Mouse (Mus musculus): ENCODE measurements around the gene Rhobtb1.

The Rhobtb1 gene

DNA sequence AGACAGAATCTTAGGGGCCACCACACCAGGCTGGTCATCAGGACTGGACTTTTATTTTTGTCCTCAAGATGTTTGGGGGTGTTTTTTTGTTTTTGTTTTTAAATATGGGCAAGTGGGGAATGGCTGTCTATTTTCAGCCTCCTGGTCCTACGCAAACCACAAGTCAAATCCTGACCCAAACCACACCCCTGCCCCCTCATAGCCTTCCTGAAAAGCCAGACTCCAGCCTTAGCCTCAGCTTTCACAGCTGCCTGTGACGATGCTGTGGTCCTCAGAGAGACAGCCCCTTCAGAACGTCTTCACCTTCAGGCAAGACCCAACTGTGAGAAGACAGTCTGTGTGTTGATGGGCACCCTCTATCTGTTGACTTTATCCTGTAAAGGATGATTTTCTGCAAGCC, 95.5 kb downstream of the Rhobtb1 start:
- DNase-seq (ENCODE audit: low spot score in 2 of 2) = no peak

DNA sequence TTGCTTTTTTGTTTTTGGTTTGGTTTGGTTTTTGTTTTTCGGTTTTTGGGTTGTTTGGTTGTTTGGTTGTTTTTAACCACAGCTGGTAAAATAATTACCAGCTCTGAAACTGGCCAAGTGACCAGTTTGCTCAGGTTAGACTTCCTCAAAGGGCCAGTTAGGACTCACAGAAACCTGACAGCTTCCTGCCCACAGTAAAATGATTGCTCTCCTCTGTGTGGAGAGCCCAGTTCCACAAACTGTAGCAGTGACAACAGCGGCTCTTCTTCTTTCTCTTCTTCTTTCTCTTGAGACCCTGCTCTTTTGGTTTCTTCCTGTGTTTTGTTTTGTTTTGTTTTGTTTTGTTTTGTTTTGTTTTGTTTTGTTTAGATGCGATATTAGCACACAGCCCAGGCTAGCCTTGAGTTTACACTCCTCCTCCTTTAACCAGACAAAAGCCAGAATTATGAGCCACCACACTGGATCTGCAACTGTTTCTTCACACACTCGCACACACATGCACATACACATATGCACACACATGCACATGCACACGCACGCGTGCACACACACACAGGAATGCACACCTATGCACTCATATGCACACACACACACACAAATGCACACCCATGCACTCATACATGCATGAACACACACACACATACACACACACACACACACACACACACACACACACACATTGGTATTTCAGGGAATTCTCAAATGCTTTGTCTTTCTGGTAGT, 96.2 kb downstream of the Rhobtb1 start:
- DNase-seq (ENCODE audit: low spot score in 2 of 2) = no peak

DNA sequence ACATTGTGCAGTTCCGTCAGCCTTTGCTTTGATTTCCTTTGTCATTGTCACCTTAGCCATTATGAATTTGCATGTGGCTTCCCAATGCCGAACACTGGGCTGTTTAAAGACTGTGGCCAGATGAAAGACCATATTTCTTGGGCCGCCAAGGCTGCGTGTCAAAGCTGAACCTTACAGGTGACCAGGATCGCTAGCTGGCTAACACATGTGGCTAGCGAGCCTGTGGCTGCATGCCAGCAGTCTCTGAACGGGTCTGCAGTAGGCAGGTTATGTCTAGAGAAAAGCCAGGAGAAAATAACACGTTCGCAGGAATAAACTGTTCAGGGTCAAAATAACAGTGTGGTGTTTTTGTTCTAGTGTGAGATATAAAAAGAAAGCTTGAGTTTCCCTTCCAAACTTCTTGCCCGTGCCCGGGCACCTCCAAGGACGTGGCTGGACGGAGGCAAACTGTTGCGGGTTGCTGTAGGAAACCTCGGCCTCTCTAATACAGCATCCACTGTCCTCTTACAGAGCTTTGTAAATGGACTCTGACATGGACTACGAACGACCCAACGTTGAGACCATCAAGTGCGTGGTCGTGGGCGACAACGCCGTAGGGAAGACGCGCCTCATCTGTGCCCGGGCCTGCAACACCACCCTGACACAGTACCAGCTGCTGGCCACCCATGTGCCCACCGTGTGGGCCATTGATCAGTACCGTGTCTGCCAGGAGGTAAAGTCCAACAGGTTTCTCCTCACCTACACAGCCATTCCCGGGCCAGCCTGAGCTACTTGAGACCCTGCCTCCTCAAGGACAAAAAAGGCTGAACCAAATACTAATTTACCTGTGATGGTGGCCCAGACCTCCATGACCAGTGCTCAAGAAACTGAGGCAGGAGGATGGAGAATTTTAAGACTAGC, 97.3 kb downstream of the Rhobtb1 start:
- DNase-seq (ENCODE audit: low spot score in 2 of 2) = no peak

DNA sequence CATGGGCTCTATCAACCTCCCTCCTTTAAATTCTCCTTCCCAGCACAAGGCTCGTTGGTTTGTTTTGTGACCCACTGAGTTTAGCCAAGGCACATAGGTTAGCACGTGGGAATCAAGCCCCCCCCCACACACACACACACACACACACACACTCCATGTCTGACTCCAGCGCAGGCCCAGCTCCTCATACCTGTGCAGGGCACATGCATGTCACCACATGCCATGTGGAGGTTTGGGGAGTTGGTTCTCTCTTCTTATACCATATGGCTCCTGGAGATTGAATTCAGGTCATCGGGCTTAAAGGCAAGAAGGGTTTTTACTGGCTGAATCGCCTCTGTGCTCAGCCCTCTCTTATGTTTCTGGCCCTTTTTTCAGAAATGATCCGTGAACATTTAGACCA, 100.0 kb downstream of the Rhobtb1 start:
- no peak for DNase-seq (ENCODE audit: low spot score in 2 of 2)

DNA sequence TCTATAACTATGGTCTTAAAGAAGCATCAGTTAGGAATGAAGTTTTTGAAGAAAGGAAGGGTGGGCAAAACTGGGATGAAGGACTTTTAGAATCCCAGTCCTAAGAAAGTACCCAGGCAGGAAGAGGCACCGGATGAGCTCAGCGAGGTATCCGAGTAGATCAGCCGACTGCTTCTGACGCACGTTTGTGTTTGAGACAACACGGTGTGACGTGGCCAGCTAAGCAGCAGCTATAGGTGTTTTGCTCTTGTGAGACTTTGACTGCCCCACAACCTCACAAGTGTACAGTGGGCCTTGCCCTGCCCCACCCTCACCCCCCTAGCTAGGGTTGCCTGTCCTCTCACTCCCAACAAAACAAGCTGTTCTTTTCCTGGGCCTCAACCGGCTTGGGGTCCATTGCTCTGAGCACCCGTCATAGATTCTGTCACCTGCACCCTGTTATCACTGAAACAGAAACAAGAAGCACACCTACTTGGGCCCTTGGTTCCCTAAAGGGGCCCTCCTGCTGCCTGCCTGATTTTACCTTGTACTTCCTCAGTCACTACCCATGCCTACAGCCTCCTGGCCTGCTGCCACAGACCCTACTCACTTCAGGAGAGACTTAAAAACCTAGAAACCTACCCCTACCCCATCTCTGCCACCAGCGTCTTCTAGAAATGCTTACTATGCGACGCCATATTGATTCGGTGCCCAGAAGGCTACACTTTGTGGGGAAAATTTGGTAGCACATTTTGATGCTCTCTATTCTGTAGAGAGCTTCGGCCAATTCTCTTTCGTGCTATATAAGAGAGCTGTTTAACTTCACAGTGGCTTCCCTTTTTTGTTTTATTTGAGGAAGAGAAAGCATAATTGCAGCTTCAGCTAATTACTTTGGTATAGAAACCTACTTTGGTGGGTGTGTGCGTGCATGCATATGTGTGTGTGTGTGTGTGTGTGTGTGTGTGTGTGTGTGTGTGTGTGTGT, 101.2 kb downstream of the Rhobtb1 start:
- DNase-seq (ENCODE audit: low spot score in 2 of 2) = no peak

DNA sequence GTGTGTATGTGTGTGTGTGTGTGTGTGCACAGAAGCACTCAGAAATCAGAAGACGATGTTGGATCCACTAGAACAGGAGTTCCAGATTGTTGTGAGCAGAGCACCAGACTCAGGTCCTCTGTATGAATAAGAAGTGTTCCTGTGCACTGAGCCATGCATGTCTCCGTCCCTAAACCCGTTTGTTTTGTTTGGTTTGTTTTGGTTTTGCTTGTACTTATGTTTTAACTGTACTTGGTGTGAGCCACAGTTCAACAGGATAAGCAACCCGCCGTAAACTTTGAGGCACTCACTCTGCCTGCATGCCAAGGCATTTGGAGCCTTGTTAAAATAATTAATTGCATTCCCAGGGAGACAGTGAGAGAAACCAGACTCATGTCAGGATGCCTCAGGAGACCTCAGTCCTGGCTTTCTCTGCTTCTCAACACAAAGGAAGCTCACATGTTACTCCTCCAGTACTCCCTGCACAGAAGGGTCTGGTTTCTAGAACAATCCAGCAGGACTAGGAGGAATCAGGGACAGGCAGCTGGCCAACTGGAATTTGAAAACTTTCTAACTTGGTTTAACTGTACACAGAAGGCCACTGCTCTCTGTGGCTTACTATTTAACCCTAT, 101.9 kb downstream of the Rhobtb1 start:
- peak; percentile 67 to 76 for DNase-seq (ENCODE audit: low spot score in 2 of 2)

DNA sequence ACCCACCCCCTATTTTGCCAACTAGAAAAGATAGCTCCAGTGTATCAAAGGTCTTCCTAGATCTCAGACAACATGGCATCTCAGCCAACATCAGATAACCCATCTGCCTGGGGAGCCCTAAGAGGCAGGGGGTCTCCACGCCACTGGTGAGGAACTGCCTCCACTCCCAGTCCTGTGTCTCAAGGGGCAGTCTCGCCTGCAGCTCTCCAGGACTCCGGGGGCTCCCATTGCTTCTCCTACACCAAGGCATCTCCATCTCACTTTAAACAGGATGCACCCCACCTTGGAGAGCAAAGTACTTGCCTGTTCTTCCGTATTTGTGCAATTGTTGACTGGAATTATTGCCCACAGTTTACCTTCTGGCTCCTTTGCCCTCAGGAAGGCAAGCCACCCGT, 102.4 kb downstream of the Rhobtb1 start:
- DNase-seq (ENCODE audit: low spot score in 2 of 2) = no peak

DNA sequence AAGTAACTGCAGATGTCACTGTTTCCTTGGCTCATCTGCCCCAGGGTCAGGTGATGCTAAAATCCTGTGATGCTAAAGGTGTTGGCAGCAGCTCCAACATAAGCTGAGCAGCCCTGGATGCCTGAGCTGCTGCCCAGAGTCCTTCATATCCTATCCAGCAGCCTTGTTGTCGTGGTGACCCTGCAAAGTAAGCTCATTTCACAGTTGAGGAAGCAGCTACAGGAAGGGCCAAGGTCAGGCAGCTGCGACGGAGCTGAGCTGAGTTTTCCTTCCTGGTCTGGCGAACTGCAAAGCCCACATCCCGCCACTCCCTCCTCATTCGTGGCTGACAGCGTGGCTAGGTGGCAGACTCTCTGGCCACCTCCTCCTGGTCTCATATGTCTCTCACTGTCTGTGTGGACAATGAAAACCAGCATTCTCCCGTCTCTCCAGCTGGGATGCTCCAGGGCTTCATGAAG, 103.2 kb downstream of the Rhobtb1 start:
- peak; percentile 83 to 92 for DNase-seq (ENCODE audit: low spot score in 2 of 2)

DNA sequence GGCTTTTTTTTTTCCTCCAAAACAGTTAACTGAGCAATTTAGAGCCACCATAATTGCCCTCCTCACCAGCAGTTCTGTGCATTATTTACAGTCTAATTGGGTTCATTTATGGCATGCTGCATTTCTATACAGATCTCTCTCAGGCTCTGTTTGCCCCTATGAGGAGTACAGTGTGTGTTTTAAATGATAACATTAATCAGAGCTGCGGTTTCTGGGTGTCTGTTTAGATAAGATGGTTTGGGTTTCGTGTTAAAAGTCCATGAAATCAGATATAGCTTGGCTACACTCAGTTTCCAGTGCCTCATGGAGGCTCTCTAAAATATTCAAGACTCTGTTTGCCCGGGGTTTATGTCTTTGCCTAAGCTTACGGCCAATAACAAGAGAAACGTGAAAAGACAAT, 104.4 kb downstream of the Rhobtb1 start:
- DNase-seq (ENCODE audit: low spot score in 2 of 2) = no peak

DNA sequence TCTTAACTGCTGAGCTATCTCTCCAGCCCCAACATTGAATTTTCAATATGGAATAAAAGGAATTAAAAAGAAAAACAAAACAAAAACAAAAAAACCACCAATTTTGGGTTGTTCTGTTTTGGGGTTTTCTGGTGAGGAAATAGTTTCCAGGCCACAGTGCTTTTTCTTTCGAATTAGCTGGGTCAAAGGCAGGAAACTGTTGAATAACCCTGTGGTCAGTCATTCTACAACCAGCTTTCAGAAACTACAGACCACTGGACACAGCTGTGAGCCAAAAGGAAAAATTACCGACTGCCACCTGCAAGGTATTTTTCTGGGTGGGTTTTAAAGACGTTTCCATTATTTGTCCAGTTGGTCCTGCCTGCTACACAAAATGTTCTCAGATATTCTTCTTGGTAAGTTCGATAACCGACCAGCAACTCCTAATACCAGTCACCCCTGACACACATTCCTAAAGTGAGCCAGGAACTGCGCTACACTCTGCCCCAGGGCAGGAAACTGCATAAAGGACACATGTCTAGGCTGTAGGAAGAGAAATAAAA, 106.4 kb downstream of the Rhobtb1 start:
- no peak for DNase-seq (ENCODE audit: low spot score in 2 of 2)

DNA sequence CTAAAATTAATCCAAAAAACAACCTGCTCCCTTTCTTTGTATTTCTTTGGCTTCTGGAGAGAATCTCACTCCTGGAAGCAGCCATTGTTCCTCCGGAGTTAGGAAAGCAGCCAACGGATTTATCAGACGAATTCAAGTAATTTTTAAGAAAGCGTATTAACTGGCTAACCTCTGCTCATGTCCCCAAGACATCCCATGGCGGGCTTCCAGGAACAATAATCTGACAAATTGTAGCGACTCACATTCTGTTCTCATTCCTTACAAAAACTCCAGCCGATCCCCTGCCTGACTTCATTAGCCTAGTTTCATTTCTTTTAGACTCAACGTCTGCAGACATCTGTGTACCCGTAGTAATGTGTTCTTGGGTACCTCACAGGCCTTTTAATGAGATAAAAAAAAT, 107.4 kb downstream of the Rhobtb1 start:
- peak; percentile 72 to 74 for DNase-seq (ENCODE audit: low spot score in 2 of 2)

DNA sequence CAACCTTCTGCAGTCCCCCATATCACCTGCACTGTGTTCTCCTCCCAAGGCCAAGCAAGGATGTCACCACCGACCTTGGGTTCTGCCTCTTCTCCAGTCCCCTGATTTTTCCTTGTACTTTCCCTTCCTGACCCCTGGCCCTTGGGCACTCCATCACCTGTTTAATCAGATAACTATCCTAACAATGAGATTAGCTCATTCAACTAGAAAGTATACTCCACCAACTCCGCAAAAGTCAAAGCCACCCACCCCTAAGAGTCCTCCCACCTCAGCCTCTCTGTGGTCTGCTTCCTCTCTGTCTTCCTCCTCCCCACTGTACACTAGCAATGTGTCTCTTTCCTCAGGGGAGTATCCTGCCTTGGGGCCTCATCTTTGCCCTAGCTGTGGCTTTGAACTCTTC, 107.9 kb downstream of the Rhobtb1 start:
- DNase-seq (ENCODE audit: low spot score in 2 of 2) = no peak

DNA sequence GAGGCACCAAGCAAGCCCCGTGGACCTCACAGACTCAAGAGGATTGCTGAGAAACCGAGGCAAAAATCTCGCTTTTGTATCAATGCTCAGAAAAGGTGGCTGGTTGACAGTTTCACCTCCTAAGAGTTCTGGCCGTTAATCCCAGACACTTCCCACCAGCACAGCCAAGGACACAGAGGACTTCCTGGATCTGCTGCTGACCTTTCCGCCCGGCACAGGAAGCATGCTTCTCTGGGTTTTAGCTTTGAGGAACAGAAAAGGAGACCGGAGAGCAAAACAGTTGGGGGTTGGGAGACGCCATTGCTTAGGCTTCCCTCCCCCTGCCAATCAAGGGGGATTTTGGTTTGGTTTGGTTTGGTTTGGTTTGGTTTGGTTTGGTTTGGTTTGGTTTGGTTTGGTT, 108.7 kb downstream of the Rhobtb1 start:
- DNase-seq (ENCODE audit: low spot score in 2 of 2) = peak in 1 of 2 experiments; percentile 62

DNA sequence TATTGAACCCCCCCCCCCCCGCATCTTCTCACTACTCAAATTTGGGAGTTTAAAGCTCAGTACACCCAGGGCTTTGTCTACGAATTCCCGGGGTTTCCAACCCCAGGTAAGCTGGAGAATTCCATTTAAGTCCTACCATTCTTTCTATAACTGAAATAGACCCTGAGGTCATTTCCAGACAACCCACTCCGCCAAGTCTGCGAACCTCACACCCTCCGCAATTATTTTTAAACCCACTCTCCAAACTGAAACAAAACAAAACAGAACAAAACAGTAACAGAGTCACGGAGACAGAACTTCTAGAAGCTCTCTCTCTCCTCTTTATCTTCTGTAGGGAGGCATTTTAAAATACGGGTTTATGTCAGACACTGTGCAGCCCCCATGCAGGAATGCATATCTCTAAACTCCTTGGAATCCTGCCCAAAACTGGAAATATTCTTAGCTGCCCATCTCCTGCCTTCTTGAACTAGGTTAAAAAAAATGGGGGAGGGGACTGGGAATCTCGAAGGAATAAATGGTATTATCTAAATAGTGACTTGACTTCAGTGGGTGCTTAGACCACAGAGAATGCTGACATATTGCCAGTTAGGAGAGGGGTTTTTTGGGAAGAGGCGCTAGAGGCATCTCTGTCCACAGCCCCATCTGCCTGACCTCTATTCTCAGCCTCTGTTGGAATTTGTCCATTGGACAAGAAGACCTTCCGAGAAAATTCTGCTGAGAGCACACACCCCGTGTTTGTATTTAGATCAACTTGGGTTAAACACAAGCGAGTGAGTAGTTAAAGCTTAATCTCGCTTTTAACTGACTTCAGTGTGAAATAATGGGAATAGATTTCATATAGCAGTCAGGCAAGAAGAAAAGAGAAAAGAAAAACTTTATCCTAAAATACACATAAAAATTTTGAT, 111.9 kb downstream of the Rhobtb1 start:
- no peak for DNase-seq (ENCODE audit: low spot score in 2 of 2)

DNA sequence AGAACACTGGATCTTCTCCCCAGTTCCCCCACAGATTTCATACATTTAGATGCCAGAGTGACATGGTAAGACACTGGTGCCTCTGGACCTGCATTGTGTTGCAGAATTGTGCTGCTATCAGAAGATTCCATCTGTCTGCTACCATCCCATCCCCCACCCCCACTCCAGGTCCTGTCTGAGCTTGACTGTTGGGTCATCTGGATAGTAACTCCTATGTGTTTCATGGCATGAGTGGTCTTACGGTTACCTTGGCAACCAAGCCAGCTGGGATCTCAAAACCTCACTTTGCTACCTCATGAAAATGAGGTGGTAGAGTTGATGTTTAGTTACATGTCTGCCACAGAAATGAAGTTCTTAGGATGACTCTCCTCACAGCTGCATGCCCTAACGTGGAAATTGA, 112.7 kb downstream of the Rhobtb1 start:
- no peak for DNase-seq (ENCODE audit: low spot score in 2 of 2)

DNA sequence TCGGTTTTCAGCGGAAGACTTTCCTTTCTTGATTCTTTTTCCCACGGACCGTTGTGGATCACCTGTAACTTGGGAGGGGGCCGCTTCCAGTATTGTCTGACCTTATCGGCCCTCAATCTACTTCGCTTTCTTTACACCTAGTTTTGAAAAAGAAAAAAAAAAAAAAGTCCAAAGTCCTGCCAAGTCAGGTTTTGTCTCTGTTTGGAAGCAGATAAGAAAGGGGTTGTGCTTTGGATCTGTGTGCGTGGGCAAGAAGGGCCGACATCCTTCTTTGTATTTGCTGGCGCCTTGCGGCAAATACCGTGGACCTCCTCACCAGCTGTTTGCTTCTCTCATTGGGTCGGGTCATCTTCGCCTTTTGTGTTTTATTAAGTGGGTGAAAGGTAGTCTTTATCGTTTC, 114.2 kb downstream of the Rhobtb1 start:
- DNase-seq (ENCODE audit: low spot score in 2 of 2) = no peak

DNA sequence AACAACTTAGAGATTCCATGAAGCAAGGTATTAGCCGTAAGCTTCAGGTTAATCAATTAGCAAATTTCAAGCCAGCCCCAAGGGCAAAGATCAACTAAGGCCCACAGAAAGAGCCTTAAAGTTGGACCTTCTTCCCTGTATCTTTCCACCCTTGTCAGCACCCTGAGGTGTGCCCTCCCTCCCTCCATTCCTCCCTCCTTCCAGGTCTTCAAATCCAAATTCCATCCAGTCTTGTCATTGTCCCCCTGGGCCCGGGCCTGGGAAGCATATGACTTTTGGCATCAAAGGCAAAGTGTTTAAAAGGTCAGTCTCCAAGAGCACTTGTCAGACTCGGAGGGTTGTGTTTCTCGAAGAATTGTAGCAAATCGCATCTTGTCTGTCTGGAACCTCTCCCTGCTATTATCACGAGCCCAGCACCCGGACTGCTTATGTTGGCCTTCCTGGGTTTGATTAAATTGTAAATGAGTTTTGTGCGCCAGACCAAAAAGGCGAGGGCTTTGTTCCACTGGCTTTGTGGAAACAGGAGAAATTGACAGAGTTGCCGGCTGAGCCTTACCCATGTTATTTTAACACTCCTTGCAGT, 116.9 kb downstream of the Rhobtb1 start:
- no peak for DNase-seq (ENCODE audit: low spot score in 2 of 2)

DNA sequence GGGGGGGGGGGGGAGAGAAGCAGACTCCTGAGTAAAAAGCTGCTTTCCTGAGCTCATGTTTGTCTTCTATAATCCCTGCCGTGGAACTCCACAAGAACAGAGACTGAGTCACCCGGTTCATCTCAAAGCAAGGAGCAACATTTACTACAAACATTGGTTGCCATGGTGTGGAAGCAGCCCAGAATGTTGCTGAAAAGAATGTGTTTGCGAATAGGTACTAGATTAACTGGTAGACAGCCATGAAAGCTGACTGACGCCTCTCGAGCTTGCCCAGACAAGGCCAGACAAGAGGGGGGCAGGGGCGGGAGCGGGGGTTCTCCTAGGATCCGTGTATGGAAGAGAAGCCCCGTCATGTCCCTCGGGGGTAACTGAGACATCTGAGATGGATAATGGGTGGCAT, 120.2 kb downstream of the Rhobtb1 start:
- DNase-seq (ENCODE audit: low spot score in 2 of 2) = peak in 1 of 2 experiments; percentile 55

DNA sequence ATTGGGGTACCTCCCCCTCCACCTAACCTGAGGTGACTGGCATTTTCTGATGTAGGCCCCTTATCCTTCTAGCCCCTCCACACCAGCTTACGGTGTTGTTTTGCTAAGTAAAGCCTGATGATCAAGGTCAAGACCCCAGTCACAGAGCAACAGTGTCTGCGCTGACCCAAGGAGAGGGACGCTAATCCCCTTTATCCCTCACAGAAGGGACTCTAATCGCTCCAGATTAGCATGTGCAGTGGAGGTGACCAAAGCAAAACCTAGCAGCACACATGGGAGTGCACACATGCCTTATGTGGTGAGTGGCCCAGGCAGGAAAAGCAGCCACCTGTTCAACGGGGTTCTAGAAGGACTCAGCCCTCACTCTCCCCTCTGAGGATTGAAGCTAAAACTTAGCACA, 123.0 kb downstream of the Rhobtb1 start:
- DNase-seq (ENCODE audit: low spot score in 2 of 2) = no peak

DNA sequence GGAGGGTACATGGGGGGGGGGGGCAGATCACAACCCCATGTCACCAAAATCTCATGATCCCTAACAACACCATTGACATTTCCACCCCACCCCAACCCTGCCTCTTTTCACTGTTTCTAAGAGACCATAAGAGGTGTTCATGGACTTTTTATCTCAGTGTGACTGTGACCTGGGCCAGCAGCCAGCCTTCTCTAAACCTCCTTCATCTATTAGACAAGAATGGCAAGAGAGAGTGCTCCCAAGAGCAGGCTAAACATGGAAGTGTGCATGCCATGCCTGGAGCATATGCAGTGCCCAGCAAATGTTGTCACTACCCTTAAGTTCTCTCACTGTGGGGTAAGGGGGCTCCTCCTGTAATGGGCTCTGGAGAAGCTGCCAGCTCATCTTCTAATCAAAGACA, 123.5 kb downstream of the Rhobtb1 start:
- DNase-seq (ENCODE audit: low spot score in 2 of 2) = peak; percentile 52 to 69

Data from heart, adult 9 months (tissue).